8 mouse cellular contexts compared by ENCODE assay signal in the genomic region with DNA sequence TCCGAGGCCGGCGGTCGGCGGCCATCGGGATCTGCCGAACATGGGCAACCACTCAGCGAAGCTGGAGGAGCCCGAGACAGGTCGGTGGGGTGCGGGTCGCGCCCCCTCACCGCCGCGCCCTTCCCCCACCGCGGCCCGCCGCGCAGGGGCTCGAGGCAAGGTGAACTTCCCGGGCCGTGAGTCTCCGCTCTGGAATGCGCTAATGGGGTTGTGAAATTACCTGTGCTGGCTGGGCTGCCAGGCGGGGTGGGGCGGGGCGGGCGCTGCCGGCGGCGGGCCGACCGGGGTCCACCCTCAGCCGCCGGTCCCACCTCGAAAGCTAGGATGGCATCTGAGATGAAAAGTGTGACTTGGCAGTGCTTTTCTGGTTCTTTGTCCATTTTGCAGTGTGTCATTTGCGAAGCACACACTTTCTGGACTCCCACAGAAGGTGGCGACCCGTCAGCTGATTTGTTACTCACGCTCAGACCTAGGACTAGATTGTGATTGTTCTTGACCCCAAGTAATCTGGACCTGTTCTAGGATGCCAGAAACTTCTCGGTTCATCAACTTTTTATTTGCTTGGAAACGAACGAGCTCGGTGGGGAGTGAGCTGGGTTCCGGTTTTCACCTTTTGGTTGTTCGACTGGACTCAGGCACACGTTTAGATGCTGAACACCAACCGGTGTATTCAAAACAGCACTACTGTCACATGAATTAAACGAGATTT.
DNase-seq lines count a peak whose midpoint lies in the region; ATAC-seq and TF ChIP-seq lines count a peak whose summit lies in the region.

No protein-coding gene starts in this region.

- no peak for ATAC-seq in G1E (ENCODE audit: extremely low read depth, insufficient number of reproducible peaks, low FRiP score, poor library complexity, severe bottlenecking)
- no peak for ATAC-seq in heart, embryonic 13.5 days (ENCODE audit: extremely low read depth, insufficient number of reproducible peaks, low FRiP score, low TSS enrichment)
- ATAC-seq in neural tube, embryonic 13.5 days (ENCODE audit: low read depth): peak; percentile 70

- TF ChIP-seq CTCF in G1E (IDR thresholded peaks at IDR 0.05; ENCODE audit: low read depth, low read length): no peak

- peak overlapping the region; percentile 95 for H3K27ac ChIP-seq in heart, embryonic 13.5 days (replicated peaks)
- H3K27ac ChIP-seq in limb, embryonic 10.5 days: peak overlapping the region; percentile 98
- peak overlapping the region; percentile 94 for H3K27ac ChIP-seq in neural tube, embryonic 13.5 days (replicated peaks)

- peak overlapping the region; percentile 89 for H3K4me2 ChIP-seq in heart, embryonic 13.5 days
- peak overlapping the region; percentile 82 for H3K4me2 ChIP-seq in neural tube, embryonic 13.5 days

- peaks cover 19% of the 10 kb centered on the region for H3K4me1 ChIP-seq in G1E (ENCODE audit: insufficient read depth, low read depth, low read length)
- peaks cover 23% of the 10 kb centered on the region for H3K4me1 ChIP-seq in heart, embryonic 13.5 days
- peaks cover 7% of the 10 kb centered on the region for H3K4me1 ChIP-seq in limb, embryonic 10.5 days
- peaks cover 27% of the 10 kb centered on the region for H3K4me1 ChIP-seq in neural tube, embryonic 13.5 days (replicated peaks)

- peak overlapping the region; percentile 73 for H3K4me3 ChIP-seq in G1E (ENCODE audit: low read depth, low read length)
- peak overlapping the region; percentile 81 for H3K4me3 ChIP-seq in heart, embryonic 13.5 days
- H3K4me3 ChIP-seq in limb, embryonic 10.5 days: peak overlapping the region; percentile 81
- peak overlapping the region; percentile 80 for H3K4me3 ChIP-seq in neural tube, embryonic 13.5 days

- H3K9me3 ChIP-seq in G1E (replicated peaks): no peaks in the 10 kb centered on the region
- H3K9me3 ChIP-seq in heart, embryonic 13.5 days: no peaks in the 10 kb centered on the region
- no peaks in the 10 kb centered on the region for H3K9me3 ChIP-seq in limb, embryonic 10.5 days (replicated peaks)
- no peaks in the 10 kb centered on the region for H3K9me3 ChIP-seq in neural tube, embryonic 13.5 days

- H3K9ac ChIP-seq in heart, embryonic 13.5 days: peak overlapping the region; percentile 89
- H3K9ac ChIP-seq in neural tube, embryonic 13.5 days: peak overlapping the region; percentile 81

- no peaks in the 10 kb centered on the region for H3K36me3 ChIP-seq in G1E (replicated peaks)
- H3K36me3 ChIP-seq in heart, embryonic 13.5 days: no peaks in the 10 kb centered on the region
- H3K36me3 ChIP-seq in limb, embryonic 10.5 days: no peaks in the 10 kb centered on the region
- H3K36me3 ChIP-seq in neural tube, embryonic 13.5 days: no peaks in the 10 kb centered on the region

- peak; percentile 4 for DNase-seq in heart, adult 8-10 months (ENCODE audit: low spot score)
- DNase-seq in heart, postnatal 4 days: no peak
- DNase-seq in G1E (ENCODE audit: low spot score): no peak
- no peak for DNase-seq in limb, embryonic 10.5 days (ENCODE audit: low spot score)
- no peak for DNase-seq in left cerebral cortex, adult 9 months (ENCODE audit: low spot score in 2 of 2)
- DNase-seq in right cerebral cortex, postnatal 10 days (ENCODE audit: low spot score in 2 of 2): no peak

- peaks cover 12% of the 10 kb centered on the region; the same call in 1 of the 2 replicates for H3K27me3 ChIP-seq in G1E (ENCODE audit: insufficient read depth, low read length)
- no peaks in the 10 kb centered on the region for H3K27me3 ChIP-seq in heart, embryonic 13.5 days (replicated peaks)
- H3K27me3 ChIP-seq in limb, embryonic 10.5 days (ENCODE audit: low read depth, poor library complexity, severe bottlenecking): no peaks in the 10 kb centered on the region
- H3K27me3 ChIP-seq in neural tube, embryonic 13.5 days: no peaks in the 10 kb centered on the region

- 2% methylated on average over 48 of the region's 51 CpGs for WGBS in heart, embryonic 13.5 days
- 2% methylated on average over 51 of the region's 51 CpGs for WGBS in limb, embryonic 10.5 days
- 1% methylated on average over 48 of the region's 51 CpGs for WGBS in neural tube, embryonic 13.5 days
